18 mouse cellular contexts compared by ENCODE assay signal in the genomic region with DNA sequence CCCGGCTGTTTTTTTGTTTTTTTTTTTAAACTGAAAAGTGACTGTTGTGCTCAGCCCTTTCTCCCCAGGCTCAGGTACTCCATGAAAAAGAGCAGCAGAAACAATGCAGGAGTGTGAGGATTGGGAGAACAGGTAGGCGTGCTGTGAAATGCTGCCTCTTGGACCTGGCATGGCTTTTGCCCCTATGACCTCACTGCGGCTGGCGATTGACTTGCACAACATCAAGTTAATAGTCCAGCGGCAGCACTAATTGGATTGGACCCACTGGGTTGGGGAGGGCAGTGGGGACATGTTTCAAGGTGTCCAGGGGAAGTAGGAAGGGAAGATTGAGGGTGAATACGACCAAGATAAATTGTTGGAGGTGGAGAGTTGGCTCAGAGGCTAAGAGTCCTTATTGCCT.
"Had no signal": no experiment of that assay in that cellular context is flagged by ENCODE, and none has a peak within 500 bp of the region (broad histone marks: within the 10 kb centered on the region; RNA-seq: fewer than 3 reads in every experiment).

No protein-coding gene starts in this region.

- DNase-seq: lung, embryonic 14.5 days; lung, postnatal 10 days; lung, postnatal 4 days; midbrain, embryonic 14.5 days; retina, postnatal 1 day; right cerebral cortex, adult 18-20 months; right cerebral cortex, postnatal 25 days; right cerebral cortex, postnatal 4 days; spleen, adult 18-20 months; thymus, adult 18-20 months; thymus, postnatal 14 days; thymus, postnatal 36 days had no signal

- H3K36me3 ChIP-seq: midbrain, embryonic 10.5 days; midbrain, embryonic 12.5 days; neural tube, embryonic 13.5 days; neural tube, embryonic 15.5 days had no signal

- H3K4me3 ChIP-seq: midbrain, embryonic 10.5 days; midbrain, embryonic 12.5 days; myocyte; neural tube, embryonic 13.5 days; neural tube, embryonic 15.5 days had no signal

- H3K27ac ChIP-seq: midbrain, embryonic 10.5 days; midbrain, embryonic 12.5 days; neural tube, embryonic 13.5 days; neural tube, embryonic 15.5 days had no signal

- H3K9ac ChIP-seq: lung, embryonic 14.5 days; midbrain, embryonic 12.5 days; neural tube, embryonic 13.5 days; neural tube, embryonic 15.5 days had no signal

- H3K4me2 ChIP-seq: lung, embryonic 14.5 days; midbrain, embryonic 12.5 days; neural tube, embryonic 13.5 days; neural tube, embryonic 15.5 days had no signal

- H3K9me3 ChIP-seq: midbrain, embryonic 10.5 days; midbrain, embryonic 12.5 days; neural tube, embryonic 13.5 days; neural tube, embryonic 15.5 days had no signal

- H3K27me3 ChIP-seq: midbrain, embryonic 12.5 days; neural tube, embryonic 13.5 days; neural tube, embryonic 15.5 days had no signal

- ATAC-seq: midbrain, embryonic 16.5 days had no signal
